Mouse (Mus musculus): Measurements from ENCODE around the gene Abhd10.

Abhd10 gene

DNA sequence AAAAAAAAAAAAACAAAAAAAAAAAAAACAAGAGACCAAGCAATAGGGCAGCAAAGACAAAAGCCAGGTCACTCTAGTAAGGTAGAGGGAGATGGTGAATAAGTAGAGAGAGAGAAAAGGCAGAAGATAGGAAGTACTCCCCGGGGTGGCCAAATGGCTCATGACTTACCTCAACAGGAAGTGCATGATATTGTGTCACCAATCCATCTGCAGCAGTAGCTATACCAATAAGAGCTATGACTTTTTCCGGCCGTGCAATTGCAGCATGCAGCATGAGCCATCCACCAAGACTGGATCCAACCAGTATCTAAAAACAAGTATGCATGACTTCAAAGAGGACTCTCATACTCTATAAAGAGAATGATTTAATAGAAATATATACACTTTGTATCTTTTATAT, 6.0 kb downstream of the Abhd10 start:
- no peak for ATAC-seq (ENCODE audit: insufficient number of reproducible peaks, low FRiP score, low TSS enrichment)

DNA sequence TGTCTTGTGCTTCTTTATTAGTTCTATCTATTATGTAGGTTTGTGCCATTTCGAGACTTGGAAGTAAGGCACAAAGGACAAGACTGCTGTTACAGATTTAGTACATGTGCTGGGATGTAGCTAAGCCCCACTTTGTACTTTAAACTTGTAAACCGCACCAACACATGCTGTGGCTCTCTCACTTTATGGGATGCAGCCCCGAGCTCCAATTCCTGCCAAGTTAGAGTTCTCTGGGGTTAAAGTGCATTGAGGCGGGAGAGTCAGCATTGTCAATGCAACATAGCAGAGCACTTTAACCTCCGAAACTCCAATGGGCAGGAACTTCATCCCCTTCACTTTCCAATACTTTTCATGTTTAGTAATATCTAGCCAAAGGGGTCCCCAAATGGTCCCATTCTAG, 13.6 kb downstream of the Abhd10 start:
- ATAC-seq (ENCODE audit: insufficient number of reproducible peaks, low FRiP score, low TSS enrichment): no peak

DNA sequence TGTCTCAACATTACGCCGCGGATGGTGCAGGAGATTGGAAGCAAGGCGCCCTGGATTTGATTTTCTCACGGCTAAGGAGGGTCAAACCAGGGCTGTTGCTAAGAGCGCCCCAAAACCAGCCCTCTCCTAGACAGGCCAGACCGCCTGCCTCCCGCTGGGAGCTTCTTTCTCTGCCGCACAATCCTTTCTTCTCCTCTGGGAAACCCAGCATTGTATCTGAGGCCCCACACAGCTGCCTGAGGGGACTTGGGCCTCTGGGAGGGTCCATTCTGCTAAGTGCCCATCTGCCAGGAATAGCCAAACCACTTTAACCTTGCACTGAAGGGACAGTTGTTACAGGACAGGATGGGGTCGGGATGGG, 18.0 kb downstream of the Abhd10 start:
- peak; percentile 16 for ATAC-seq (ENCODE audit: insufficient number of reproducible peaks, low FRiP score, low TSS enrichment)

DNA sequence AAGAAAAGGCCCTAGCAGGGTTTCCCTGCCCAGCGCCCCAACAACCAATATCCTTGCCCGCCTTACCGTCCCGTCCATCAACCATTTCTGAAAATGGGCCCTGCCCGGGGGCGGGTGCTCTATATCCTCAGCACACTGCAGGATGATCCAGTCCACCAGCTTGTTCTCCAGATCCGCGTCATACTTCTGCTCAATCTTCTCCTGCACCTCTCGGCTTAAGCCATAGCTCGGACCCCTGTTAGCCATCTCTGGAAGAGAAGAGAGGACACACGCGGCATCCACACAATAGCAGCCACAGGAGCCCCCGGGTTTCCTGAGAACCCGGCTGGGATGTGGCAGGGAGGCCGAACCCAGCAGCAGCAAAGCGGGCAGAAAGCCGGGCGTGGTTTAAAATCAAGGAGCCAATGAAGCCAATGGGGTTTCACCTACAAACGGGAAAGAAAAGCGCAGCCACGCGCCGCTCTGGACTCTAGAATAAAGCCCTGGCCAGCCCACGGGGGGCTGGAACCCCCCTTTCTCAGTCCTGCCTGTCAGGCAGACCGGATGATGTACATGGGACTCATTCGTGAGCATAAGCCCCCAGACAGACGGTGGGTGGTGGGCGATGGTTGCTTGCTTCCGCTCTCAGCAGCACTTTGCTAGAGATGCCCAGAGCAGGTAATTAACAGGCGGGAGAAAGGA, 18.6 kb downstream of the Abhd10 start, which contains the start of gene Tagln3:
Tagln3 (minus strand) TSS at position 548 of the 681 bp plus-strand sequence.
- peak; percentile 66 for ATAC-seq (ENCODE audit: insufficient number of reproducible peaks, low FRiP score, low TSS enrichment)

DNA sequence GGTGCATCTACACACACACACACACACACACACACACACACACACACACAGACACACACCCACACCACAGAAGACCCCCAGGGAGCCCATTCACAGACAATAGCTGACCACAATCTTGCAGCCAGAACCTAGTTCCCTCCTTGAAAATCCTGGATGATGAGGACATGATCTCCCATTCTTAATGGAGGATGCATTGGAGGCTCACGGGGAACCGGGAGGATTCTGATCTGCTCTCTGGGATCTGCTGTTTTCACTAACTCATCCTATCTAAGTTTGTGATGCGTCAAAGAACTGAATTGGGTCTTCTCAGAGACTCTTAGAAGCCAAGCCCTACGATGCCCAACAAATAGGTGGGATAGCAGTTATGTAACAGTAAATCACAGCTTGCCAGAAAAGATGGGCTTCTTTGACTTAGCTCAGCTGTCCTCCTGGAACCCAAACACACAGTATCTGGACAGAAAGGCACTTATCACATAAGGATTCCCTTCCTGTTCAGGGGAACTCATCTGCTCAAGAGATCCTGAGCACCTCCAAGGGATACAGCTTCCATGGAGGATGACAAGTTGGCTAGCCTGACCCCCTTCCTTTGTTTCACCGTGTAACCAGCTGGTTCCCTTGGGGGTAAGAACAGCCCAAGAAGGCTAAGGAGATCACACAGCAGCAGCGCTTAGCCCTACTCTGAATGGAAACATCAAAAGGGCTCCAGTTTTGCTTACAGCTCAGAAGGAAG, 19.4 kb downstream of the Abhd10 start:
- ATAC-seq (ENCODE audit: insufficient number of reproducible peaks, low FRiP score, low TSS enrichment): peak; percentile 4; the same call in 1 of the 2 replicates

DNA sequence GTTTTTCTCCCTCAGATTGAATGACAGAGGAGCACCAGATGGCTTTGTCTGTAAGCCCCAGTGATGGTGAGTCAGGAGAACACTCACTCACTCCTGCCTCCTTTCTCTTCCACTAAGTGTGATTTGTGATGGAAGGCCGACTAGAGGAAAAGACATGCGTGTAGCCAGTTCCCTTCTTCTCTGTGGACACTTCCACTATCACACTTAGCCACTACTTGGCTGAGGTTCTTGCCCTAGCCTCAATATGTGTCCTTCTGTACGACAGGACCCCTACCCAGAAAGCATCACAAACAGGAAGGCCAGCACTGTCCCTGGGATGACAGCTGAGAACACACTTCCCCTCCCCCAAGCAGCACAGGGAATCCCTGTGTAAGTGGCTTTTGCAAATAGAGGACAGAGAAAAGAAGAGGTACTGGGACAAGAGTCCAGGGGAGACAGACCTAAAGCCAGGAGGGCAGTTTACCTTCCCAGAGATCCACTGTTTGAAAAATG, 20.2 kb downstream of the Abhd10 start:
- 0 out of 2 replicates have a peak, but pooled peaks have one; percentile 2 for ATAC-seq (ENCODE audit: insufficient number of reproducible peaks, low FRiP score, low TSS enrichment)

DNA sequence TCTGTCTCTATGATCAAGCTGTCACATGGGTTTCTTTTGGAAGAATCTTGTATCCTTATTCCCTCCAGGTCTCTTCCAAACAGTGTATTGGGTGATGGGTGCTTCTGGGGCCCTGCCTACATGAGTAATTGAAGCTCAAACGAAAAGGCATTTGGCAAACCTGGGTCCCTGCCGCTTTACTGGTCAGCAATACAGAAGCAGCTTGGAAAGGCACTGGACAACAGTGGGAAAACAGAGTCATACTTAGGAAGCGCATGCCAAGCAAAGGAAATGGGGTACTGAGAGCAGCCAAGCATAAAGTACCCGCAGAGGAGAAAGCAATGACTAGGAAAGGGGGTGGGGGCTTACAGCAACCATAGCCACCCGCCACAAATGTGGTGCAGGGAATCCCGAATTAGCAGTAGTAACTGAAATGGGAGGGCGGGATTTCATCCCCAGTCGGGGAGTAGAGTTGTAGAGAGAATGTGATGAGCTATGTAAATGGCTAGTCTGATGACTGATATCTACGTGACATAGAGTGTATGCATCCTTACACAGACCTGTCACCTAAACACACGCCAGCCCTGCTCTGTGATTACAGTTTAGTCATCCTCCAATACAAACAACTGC, 22.6 kb downstream of the Abhd10 start:
- peak; percentile 16; the same call in 1 of the 2 replicates for ATAC-seq (ENCODE audit: insufficient number of reproducible peaks, low FRiP score, low TSS enrichment)

DNA sequence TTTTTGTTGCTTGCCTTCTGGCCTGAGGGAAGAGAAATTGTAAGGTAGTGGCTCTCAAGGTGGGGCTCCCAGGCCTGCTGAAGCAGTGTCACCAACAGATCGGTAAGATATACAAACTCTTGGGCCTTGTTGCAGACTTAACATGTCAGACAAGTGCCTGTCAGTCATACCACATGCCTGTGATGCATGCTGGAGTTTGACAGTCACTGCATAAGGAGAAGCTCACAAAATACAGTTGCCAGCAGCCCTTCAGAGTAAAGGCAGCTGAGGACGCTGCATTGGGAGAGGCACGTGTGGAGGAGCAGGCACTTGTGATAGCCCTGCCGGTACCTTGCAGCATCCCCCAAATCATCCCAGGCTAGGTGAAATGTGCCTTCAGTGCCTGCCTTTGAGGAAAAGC, 24.5 kb downstream of the Abhd10 start:
- ATAC-seq (ENCODE audit: insufficient number of reproducible peaks, low FRiP score, low TSS enrichment): no peak

DNA sequence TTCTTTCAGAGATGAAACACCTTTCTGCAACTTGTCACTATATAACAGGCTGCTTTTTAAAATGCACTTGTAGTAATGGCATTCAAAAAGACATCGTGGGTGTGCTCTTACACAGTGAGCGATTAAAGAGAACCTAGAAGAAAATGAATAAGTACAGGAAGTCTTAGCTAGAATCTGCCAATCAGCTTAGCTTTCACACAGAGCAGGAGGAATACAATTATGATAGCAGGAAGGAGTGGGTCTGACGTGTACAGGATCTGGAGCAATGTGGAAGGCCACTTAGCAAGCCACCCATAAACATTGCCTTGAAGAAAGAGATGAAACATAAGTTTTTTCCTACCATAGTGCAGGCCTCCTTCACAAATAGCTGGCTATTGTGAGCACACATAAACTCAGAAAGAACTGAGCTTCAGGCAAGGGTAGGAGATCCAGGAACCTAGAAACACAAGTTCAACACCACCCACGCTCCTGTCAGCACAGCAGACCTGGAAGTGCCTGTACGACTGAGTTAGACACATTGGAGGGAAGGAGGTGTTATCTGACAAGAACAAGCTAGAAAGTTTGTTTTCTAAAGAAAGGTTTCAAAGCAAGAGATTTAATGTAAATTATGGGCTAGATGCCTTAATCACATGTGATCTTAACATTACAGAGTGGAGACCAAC, 28.1 kb downstream of the Abhd10 start:
- no peak for ATAC-seq (ENCODE audit: insufficient number of reproducible peaks, low FRiP score, low TSS enrichment)

DNA sequence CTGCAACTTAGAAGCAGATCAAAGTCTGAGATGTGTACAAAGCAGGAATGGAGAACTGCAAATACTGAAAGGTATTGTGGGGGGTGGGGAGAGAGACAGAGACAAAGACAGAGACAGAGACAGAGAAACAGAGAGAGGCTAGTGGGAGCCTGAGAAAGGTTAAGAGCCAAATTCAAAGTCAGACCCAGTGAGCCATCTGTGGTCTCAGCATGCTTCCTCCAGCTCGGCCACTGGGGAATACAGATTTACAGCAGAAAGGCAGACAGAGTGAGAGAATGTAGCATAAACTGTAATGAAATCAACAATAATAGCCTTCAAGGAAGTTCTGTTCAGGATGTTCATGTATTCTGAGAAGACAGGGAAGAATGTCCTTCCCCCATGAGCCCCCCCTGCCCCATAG, 28.9 kb downstream of the Abhd10 start:
- 0 out of 2 replicates have a peak, but pooled peaks have one; percentile 33 for ATAC-seq (ENCODE audit: insufficient number of reproducible peaks, low FRiP score, low TSS enrichment)

DNA sequence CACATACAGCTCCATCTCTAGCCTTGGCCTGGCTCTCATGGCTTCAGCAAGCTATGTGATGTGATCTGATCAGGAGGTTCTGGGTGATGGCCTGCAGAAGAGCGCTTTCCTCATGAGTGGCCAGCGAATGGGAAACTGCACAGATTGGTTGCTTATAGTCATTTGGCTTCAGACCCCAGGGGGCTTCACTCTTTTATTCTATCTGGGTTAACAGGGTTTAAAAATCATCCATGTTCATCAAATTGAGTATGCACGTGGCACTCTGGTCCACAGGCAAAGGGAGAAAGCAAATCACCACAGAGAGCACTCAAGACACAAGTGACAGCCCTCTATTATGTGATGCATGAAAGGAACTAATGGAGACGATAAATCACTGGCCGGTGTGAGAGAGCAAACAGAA, 29.5 kb downstream of the Abhd10 start:
- no peak for ATAC-seq (ENCODE audit: insufficient number of reproducible peaks, low FRiP score, low TSS enrichment)

DNA sequence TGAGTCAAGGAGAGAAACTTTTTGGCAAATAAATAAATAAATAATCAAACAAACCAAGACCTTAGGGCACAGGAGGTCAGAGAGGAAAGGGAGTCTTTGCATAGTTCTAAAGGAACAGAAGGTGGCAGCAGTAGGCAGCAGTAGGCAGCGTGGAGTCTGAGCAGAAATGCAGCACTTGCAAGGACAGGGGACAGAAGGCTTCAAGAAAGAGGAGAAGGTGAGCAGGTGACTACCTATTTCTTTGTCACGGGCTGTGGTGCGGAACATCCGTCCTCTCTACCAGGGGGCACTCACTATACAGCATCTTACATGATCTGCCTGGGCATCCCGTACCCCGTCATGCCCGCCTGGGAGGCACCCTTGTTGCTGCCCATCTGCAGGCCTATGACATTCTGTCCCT, 31.5 kb downstream of the Abhd10 start:
- ATAC-seq (ENCODE audit: insufficient number of reproducible peaks, low FRiP score, low TSS enrichment): peak; percentile 57

DNA sequence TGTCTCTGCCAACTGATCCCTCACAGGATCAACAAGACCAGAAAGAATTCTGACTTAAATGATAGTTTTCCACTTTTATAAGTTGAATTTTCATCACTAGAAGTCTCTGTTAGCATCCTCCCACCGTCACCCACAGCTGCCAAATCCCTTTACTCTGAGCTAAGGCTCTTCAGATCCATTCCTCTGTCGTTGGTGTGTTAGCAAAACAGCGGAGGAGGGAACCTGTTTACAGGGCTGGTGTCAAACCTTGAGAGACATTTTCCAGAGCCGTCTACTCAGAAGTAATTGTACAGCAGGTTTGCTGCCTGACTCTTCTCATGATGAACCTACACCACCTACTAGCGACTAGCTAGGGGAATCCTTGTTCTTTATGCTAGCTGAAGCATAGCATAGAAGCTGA, 43.5 kb downstream of the Abhd10 start:
- no peak for ATAC-seq (ENCODE audit: insufficient number of reproducible peaks, low FRiP score, low TSS enrichment)

DNA sequence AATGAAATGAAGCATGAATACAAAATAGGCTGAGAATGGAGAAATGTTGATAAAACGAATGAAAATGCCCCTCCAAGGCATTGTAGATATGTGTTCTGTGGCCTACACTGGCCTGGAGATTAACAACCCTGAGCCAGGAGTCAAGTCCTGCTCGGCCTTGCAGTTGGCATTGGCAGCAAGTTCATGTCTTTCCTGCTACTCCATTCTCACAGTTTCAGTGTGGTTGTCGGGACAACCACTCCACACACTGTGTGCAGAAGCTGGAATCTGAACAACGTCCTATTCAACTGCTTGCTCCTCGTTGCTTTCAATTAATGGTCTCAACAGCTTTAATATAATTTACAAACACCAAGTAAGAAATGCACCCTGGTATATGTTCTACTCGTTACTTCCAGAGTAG, 44.8 kb downstream of the Abhd10 start:
- ATAC-seq (ENCODE audit: insufficient number of reproducible peaks, low FRiP score, low TSS enrichment): no peak

DNA sequence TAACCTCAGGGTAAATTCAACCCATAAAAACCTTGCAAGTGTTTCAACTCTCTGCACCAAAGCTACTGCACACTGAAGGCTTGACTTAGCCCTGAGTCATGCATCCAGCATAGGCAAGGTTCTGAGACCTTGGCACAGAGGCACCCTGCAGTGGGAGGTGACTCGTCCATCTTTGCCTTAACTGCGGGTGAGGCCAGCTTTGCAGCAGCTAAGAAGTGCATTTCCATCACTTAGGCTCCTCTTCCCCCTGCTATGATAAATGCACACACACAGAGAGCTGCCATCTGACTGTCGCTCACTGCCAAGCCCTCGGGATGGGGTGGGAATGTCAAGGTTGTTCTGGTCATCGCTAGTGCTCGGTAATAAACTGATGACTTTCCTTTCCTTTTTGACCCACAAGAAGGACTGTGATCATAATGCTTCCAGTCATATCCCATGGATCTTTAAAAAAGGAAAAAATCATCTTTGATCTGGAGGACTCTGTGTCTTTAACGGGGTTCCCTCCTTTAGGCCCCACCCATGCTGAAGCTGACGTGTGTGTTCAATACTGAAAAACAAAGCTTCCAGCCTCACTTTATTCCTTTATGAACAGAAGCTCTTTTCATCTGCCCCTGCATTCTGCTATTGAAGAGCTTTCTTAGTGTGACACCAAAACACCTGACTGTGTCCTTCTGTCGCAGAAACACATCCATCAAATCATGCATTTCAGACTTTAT, 47.2 kb downstream of the Abhd10 start:
- peak; percentile 92 for ATAC-seq (ENCODE audit: insufficient number of reproducible peaks, low FRiP score, low TSS enrichment)

DNA sequence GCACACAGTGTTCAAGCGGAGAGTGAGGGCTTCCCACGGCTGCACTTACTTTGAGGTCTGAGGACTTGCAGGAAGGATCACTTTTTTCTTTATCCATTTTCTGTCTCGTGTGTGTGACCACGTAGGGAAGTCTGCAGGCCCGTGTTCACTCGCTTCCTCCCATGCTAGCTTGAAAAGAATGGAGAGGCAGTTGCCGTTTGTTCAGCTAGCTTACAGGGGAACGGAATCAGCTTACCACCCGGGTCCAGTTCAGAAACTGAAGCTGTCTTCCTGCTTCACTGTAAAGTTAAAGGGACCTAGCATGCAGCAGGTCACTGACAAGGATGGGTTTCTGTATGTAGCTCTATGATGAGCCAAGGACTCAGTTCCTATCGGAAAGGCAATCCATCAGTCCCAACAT, 49.2 kb downstream of the Abhd10 start, which contains the start of gene Tmprss7:
Tmprss7 (minus strand) TSS at position 101 of the 400 bp plus-strand sequence.
- ATAC-seq (ENCODE audit: insufficient number of reproducible peaks, low FRiP score, low TSS enrichment): no peak

DNA sequence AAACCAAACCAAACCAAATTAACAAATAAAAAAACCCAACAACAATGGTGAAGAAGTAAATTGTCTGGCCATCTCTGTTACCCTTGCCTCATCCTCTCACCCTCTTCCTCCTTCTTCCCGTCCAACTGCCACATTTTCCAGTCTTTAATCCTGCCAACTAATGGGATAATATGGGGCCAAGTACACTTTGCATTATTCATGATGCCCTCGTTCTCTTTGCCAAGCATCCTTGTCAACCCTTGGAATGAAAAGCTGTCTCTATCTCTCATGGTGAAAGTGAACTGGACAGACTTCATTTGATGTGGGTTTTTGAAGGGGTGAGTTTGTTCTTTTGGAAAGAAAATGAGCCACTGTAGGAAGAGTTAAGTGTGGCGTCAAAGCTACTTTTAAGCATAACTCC, 49.9 kb downstream of the Abhd10 start:
- ATAC-seq (ENCODE audit: insufficient number of reproducible peaks, low FRiP score, low TSS enrichment): no peak

DNA sequence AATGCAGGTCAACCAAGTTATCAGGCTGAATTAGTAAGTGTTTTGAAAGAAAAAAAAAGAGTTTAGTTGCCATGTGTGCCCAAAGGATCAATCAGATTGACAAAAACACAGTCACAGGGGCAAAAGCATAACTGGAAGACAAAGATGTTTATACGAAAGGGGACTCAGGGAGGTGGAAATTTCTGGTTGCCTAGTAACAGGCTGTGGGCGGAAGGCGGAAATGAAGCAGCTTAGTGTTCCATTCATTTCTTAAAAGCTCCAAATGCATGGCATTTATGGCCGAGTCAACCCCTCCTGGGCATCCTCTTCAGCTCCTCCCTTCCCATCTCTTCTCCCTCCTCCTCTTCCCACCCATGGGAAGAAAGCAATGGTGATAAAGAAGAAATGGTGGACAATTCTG, 52.6 kb downstream of the Abhd10 start:
- no peak for ATAC-seq (ENCODE audit: insufficient number of reproducible peaks, low FRiP score, low TSS enrichment)

DNA sequence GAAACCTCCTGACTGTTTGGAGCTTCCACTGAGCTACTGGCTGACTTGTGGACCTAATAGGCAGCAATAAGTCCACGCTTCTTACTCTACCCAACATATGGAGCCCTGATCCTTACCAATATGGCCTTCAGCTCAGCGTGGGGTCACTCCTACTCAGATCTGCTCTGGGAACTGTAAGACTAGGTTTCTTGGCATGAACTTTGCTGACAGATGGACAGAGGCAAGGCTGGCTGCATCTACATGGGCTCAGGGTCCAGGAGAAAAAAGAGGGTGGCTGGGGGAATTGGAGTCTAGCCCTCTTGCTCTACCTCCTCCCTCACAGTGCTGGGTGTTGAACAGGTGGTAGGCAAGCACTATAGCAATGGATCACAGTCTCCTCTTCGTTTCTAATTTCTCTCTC, 55.9 kb downstream of the Abhd10 start:
- peak; percentile 91 for ATAC-seq (ENCODE audit: insufficient number of reproducible peaks, low FRiP score, low TSS enrichment)

DNA sequence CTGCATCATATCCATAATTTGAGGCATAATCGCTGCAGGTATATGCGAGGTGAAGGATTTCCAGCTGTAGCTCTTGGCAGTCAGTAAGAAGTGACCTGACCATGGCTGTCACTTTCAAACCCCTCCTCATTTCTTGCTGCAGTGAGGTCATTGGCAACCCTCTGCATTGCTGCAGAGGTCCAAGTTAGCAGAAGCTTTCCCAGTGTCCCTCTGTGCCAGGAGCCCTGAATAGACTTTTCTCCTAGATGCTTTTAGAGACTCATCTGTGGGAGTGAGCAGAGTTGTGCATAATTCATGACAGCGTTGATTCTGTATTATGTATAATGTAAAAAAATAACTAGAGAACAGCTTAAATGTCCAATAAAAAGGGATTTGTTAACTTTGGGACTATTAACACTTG, 57.5 kb downstream of the Abhd10 start:
- ATAC-seq (ENCODE audit: insufficient number of reproducible peaks, low FRiP score, low TSS enrichment): no peak
